Mouse (Mus musculus) cerebellum, postnatal 4 days (tissue): ENCODE results near the gene Abca8b.
"Not testable (repeated sequence)": the region's sequence is repeated elsewhere in the genome, so short reads cannot be mapped to it uniquely, and the experiment has no call there.

Experiments used
- DNase-seq, 2 experiments: peaks; one replicate each; pipeline ENCODE4 v3.0.0; 2022; ENCODE audit warnings: low spot score in 2 of 2, mixed read lengths in 1 of 2

The Abca8b gene

GRCm38 (mm10) chr11:109995624-109996023, at the start of gene Abca8b:
TSS of gene Abca8b (minus strand) at chr11:109995845.
- peak; percentile 40 to 70 for DNase-seq

GRCm38 (mm10) chr11:110037795-110038194, 42.1 kb upstream of the Abca8b start:
- DNase-seq = no peak

- no peak for DNase-seq
Observed at GRCm38 (mm10) chr11:110028913-110029695, 33.5 kb upstream of the Abca8b start.

- no peak for DNase-seq
Observed at GRCm38 (mm10) chr11:110010836-110011546, 15.3 kb upstream of the Abca8b start.

GRCm38 (mm10) chr11:109995013-109995412, 632 bp downstream of the Abca8b start:
- DNase-seq = no peak

- DNase-seq = no peak
Observed at GRCm38 (mm10) chr11:109994014-109994413, 1.6 kb downstream of the Abca8b start.

- no peak for DNase-seq
Observed at GRCm38 (mm10) chr11:109991270-109991669, 4.4 kb downstream of the Abca8b start.

GRCm38 (mm10) chr11:109990256-109990655, 5.4 kb downstream of the Abca8b start:
- DNase-seq = no peak

GRCm38 (mm10) chr11:109988164-109988563, 7.5 kb downstream of the Abca8b start:
- DNase-seq = no peak

- not testable (repeated sequence) for DNase-seq
Observed at GRCm38 (mm10) chr11:109987460-109988072, 8.1 kb downstream of the Abca8b start.

GRCm38 (mm10) chr11:109981872-109982271, 13.8 kb downstream of the Abca8b start:
- DNase-seq = no peak

GRCm38 (mm10) chr11:109970521-109970920, 25.1 kb downstream of the Abca8b start:
- DNase-seq = no peak

GRCm38 (mm10) chr11:109961495-109962492, 33.9 kb downstream of the Abca8b start:
- DNase-seq = no peak

GRCm38 (mm10) chr11:109955185-109955584, 40.5 kb downstream of the Abca8b start:
- DNase-seq = no peak

- DNase-seq = no peak
Observed at GRCm38 (mm10) chr11:109936915-109937314, 58.7 kb downstream of the Abca8b start.

GRCm38 (mm10) chr11:109933207-109933606, 62.4 kb downstream of the Abca8b start:
- DNase-seq = not testable (repeated sequence)

- DNase-seq = no peak
Observed at GRCm38 (mm10) chr11:109928489-109928888, 67.2 kb downstream of the Abca8b start.

GRCm38 (mm10) chr11:109926718-109927680, 68.6 kb downstream of the Abca8b start:
- DNase-seq = no peak

- DNase-seq = no peak
Observed at GRCm38 (mm10) chr11:109922236-109922635, 73.4 kb downstream of the Abca8b start.

GRCm38 (mm10) chr11:109919480-109919879, 76.2 kb downstream of the Abca8b start:
- DNase-seq = no peak
